Mouse (Mus musculus) olfactory bulb, adult 2 months (tissue): ENCODE results near the gene Klhl29.

Source experiments
- CTCF ChIP-seq: fragments of 200-500 bp; IDR thresholded peaks from 2 replicates; pipeline ENCODE4 v1.5.1; 2012; ENCODE audit warnings: low read depth, mild to moderate bottlenecking, low read length, moderate library complexity; ENCODE audit not compliant: insufficient read depth
- POLR2A ChIP-seq: fragments of 200-500 bp; IDR thresholded peaks from 2 replicates; pipeline ENCODE4 v1.6.1; 2012; ENCODE audit warnings: mild to moderate bottlenecking, low read depth, low read length, moderate library complexity; ENCODE audit not compliant: insufficient read depth

DNA sequence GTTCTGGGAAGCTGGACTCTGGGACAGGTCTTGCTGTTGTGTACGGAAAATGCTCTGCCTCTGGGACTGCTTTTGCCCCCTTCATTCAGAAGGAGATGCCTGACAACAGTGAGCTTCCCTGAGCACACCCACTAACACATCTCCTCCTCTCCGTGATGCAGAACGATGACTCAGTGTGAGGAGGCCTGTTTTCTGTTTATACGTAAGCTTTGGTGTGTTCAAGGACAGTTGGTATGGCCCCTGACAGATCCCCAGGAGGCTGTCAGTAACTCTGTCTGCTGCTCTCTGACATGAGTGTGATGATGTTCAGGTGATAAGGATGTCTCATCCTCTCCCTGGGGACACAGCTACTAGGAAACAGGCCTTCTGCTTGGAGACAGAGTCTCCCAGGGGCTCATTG is 193.3 kb downstream of the Klhl29 start:
- TF ChIP-seq CTCF (no peak), POLR2A (no peak)
